Mouse (Mus musculus) ZHBTc4 (cell line): ENCODE measurements around the gene Plekhm3.
A peak's percentile ranks its signal among the peaks of the same experiment; 100 is the strongest.

ENCODE experiments used
- DNase-seq: peaks from one replicate; pipeline ENCODE4 v3.0.0-alpha.2; 2011; ENCODE audit warnings: low read depth, low spot score

Gene Plekhm3

GRCm38 (mm10) chr1:64876276-64876675, 80.3 kb downstream of the Plekhm3 start:
- DNase-seq = no peak

DNA sequence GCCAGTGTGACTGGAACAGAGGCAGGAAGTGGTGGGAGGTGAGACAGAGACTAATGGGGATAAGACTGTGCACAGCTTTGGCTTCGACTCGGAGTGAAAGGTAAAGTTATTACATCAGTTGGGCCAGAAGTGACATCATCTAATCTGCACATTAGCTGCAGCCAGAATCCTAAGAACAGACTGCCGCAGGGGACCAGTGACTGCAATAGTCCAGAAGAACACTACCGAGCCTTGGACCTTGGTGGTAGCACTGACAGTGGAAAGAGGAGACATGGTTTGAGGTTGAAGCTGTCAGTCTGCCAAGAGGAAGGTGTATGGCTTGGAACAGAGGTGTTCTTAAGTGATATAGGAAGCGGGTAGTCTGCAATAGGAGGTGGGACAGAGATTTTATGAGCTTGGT, 80.9 kb downstream of the Plekhm3 start:
- no peak for DNase-seq

GRCm38 (mm10) chr1:64875156-64875555, 81.5 kb downstream of the Plekhm3 start:
- DNase-seq = no peak

DNA sequence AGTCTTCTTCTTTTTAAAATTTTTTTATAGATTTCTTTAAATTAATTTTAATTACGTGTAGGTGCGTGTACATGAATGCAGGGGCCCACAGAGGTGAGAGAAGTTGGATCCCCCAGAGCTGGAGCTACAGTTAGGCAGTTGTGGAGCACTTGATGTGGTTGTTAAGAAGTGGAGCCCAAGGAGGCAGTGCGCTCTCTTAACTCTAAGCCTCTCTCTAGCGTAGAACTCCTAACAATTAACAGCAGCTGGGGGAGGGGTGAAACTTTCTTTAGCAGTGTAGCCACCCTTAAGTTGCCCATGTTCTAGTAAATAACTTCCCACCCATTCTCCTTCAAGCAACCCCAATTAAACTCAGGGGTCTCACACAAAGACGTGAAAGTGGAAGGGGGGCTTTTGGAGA, 84.7 kb downstream of the Plekhm3 start:
- no peak for DNase-seq

GRCm38 (mm10) chr1:64867684-64868083, 88.9 kb downstream of the Plekhm3 start:
- no peak for DNase-seq

GRCm38 (mm10) chr1:64866140-64866539, 90.5 kb downstream of the Plekhm3 start:
- no peak for DNase-seq

GRCm38 (mm10) chr1:64860235-64860920, 96.2 kb downstream of the Plekhm3 start:
- no peak for DNase-seq

GRCm38 (mm10) chr1:64859826-64860225, 96.8 kb downstream of the Plekhm3 start:
- no peak for DNase-seq

DNA sequence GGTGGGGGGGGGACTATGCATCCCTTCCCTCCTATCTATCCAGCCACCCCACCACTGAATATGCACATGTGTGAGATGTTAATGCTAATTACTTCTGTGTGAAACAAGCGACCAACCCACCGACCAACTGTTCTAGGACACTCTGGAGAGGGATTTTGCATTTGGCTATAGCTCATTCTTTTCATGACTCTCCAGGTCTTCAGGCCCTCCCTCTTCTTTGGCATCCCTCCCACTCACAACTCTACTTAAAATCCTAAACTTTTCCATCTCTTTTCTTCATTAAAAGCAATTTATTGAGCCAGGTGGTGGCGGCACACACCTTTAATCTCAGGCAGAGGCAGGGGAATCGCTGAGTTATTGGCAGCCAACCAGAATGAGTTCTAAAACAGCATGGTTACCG, 101.8 kb downstream of the Plekhm3 start:
- no peak for DNase-seq

DNA sequence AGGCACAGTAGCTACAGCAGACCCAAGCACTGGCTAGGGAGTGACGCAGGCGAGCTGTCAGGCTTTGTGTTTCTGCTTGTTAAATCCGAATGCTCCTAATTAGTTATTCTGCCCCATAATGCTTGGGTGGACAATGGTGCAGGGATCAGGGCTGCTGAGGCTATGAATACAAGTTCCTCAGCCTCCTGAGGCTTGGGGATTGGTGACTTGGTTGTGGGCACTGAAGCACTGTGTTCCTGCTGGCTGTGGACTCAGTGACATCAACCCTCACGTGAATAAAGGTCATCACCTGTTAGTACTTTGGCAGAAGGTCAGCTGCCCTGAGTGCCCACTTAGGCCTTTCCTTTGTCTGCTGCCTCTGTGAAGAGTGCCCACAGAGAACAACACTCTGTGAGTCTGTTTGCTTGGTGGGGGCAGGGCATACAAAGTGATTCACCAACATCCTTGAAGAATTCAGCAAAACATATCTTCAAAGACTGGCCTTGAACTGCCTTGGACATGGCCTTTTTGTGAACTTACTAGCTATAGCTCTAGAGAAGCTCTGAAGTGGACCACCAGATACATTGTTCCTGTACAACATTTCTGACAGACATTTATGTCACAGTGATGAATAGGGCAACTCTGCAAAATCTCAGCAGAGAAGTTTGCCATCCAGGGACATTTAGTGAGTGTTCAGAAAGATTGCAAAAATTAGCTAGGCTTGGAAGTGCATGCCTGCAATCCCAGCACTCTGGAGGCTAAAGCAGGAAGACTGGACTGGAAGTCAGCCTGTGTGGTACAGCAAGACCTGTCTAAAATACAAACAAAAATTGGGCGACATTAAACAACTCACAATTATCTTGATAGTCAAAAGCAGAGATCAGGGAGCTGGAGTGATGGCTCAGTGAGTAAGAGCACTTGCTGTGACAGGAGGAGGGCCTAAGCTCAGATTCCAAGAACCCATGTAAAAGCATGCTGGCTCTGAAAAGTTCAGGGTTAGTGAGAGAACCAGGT, 102.6 kb downstream of the Plekhm3 start:
- DNase-seq = no peak

GRCm38 (mm10) chr1:64853244-64853643, 103.4 kb downstream of the Plekhm3 start:
- DNase-seq = no peak

GRCm38 (mm10) chr1:64852272-64852671, 104.4 kb downstream of the Plekhm3 start:
- no peak for DNase-seq

DNA sequence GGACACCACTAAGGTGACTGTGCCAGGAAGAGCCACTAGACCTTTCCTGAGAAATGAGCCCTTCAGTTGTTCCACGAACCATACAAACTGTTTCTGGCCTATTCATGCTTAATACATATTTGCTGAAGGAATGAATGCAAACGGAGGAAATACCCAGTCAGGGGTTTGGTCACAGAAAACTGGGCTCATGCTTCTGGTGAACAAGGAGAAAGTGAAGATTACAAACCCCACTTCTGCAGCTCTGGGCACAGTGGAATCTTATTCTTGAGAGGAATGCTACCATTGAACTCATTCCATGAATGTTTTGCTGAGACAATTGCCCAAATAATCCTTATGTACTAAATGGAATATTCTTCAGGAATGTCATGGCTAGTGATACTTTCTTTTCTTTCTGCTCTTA, 106.3 kb downstream of the Plekhm3 start:
- DNase-seq = no peak

GRCm38 (mm10) chr1:64848996-64849395, 107.6 kb downstream of the Plekhm3 start:
- no peak for DNase-seq

DNA sequence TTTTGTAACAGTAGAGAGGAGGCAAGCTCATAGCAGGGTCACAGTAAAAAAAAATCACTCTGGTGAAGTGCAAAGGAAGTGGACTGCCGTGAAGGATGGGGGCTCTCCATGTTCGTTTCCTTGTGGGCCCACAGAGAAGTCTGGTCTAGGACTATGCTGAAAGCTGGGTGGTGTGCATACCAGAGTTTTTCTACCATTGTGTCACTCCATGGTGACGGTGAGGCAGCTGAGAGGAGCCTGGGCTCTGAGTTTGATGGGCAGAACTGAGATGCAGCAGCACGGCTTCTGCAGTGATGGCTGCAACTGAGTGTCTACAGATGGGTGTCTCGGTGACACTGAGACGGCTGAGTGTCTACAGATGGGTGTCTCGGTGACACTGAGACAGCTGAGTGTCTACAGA, 108.5 kb downstream of the Plekhm3 start:
- no peak for DNase-seq

DNA sequence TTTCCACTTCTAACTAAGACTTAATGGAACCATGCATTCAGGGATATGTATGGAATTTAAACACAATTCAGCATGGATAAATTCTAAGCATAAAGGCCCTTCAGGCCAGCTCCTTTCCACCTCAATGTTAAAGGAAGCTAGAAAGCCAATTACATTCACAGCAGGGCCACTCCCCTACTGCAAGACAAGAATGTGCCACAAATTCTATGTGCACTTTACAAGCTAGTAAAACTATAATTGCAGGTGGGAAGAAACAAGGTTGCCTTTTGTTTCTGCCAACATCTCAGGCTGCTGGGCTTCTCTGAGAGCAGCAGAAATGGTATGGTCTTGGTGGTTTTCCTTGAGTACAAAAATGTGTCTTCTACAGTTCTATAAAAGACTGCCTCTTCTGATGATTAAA, 109.1 kb downstream of the Plekhm3 start:
- peak; percentile 47 for DNase-seq

GRCm38 (mm10) chr1:64844978-64845377, 111.6 kb downstream of the Plekhm3 start:
- DNase-seq = no peak

DNA sequence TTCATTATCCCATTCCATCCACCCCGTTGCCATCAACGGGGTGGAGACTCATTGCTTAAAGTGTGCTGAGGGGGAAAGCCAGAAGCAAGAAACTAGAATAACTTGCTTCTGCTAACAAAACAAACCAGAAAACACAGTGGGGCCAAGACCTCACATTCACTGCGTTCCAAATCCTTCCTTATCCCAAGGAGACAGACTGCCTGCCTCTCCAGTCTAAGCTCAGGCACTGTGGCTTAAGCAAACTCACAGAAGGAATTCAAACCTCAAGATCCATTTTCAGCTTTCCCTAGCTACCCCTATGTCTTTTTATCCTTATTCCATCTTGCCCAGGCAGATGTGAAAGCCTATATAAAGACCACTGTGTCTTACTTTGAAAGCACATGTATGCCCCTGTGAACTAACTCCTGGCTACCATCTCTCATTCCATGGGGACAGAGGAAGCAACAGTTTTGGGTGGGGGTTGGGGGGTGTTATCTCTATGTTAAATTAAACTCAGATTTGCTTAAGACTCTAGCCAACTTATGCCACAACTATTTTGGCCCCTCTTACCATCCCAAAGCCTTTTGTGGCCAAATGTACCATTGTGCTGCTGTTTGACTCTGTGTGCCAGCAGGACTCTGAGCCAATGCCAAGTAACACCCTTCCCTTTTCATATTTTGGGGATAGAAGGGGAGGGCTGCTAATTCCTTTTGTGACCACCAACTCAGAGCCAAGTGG, 112.6 kb downstream of the Plekhm3 start:
- DNase-seq = no peak

- DNase-seq = no peak
Observed at GRCm38 (mm10) chr1:64840930-64841329, 115.7 kb downstream of the Plekhm3 start.

DNA sequence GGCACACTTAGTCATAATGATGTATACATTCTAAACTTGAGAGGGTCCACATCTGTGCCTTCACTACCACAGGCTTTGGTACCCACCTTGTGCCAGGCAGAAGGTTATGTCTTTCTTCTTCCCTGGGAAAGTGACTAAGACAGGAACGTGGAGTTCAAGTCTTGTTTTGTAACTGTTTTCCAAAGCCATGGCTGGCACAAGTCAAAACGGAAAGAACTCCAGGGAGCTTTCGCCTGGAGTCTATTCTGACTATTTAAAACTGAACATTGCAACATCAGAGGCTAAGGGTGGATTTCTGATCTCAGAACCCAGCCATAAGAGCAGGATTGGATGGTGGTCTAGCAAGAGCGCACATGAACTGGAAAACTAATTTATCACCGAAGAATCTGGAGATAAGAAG, 120.0 kb downstream of the Plekhm3 start:
- DNase-seq = no peak

DNA sequence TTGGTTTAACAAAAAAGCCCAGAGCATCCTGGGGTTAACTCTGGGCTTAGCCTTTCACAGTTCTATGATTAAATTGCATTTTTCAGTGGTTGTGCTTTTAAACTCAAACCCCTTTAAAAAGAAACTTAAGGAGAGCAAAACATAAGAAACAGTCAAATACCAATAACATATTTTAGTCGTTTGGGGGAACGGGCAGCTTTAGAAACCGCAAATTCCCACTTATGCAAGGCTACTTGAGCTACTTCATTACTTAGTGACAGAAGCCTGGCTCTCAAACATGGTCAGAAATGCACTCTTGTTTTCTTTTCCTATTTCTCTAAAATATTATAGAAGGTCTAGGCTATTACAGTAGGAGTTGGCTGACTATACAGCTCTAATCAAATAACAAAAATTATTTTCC, 120.5 kb downstream of the Plekhm3 start:
- DNase-seq = no peak

- no peak for DNase-seq
Observed at GRCm38 (mm10) chr1:64831552-64831951, 125.1 kb downstream of the Plekhm3 start.
